Mouse (Mus musculus): ENCODE measurements around the gene Glce. TPM values are rescaled to one million over a fixed set of nuclear protein-coding genes. Genes with fewer than 3 reads are reported as not detected.

Gene Glce
- polyA plus RNA-seq, 1 experiment from 2014 or later, result 20.6 TPM

- no peaks in the 10 kb centered on the region for H3K36me3 ChIP-seq (ENCODE audit: insufficient read depth, low read length)
- H3K9me3 ChIP-seq (ENCODE audit: low read length), result no peaks in the 10 kb centered on the region
- H3K4me3 ChIP-seq (ENCODE audit: low read length), result no peak overlapping the region
- H3K4me1 ChIP-seq (ENCODE audit: insufficient read depth, low read length), result no peaks in the 10 kb centered on the region
- 74% methylated on average over 8 of the region's 8 CpGs for WGBS
- no peak for ATAC-seq (ENCODE audit: low FRiP score, low TSS enrichment)
- no peak overlapping the region for H3K4me2 ChIP-seq (replicated peaks; ENCODE audit: low read depth, low read length)
- H3K27me3 ChIP-seq (ENCODE audit: insufficient read depth, low read length), result no peaks in the 10 kb centered on the region
- H3K9ac ChIP-seq (replicated peaks; ENCODE audit: low read length), result no peak overlapping the region
- H3K27ac ChIP-seq (ENCODE audit: low read length), result no peak overlapping the region
Observed at GRCm38 (mm10) chr9:62049166-62049565, 73.3 kb downstream of the Glce start.

- no peak overlapping the region for H3K27ac ChIP-seq (ENCODE audit: low read length)
- H3K36me3 ChIP-seq (ENCODE audit: insufficient read depth, low read length), result no peaks in the 10 kb centered on the region
- no peaks in the 10 kb centered on the region for H3K9me3 ChIP-seq (ENCODE audit: low read length)
- no peak for ATAC-seq (ENCODE audit: low FRiP score, low TSS enrichment)
- 86% methylated on average over 3 of the region's 3 CpGs for WGBS
- H3K9ac ChIP-seq (replicated peaks; ENCODE audit: low read length), result no peak overlapping the region
- H3K4me3 ChIP-seq (ENCODE audit: low read length), result no peak overlapping the region
- peaks cover 3% of the 10 kb centered on the region; the same call in 1 of the 2 replicates for H3K4me1 ChIP-seq (ENCODE audit: insufficient read depth, low read length)
- no peaks in the 10 kb centered on the region for H3K27me3 ChIP-seq (ENCODE audit: insufficient read depth, low read length)
- H3K4me2 ChIP-seq (replicated peaks; ENCODE audit: low read depth, low read length), result no peak overlapping the region
Observed at GRCm38 (mm10) chr9:62042167-62042566, 80.3 kb downstream of the Glce start.

GRCm38 (mm10) chr9:62040008-62040608, 82.3 kb downstream of the Glce start:
- H3K27ac ChIP-seq (ENCODE audit: low read length), result no peak overlapping the region
- no peak overlapping the region for H3K4me3 ChIP-seq (ENCODE audit: low read length)
- H3K36me3 ChIP-seq (ENCODE audit: insufficient read depth, low read length), result no peaks in the 10 kb centered on the region
- 0 out of 2 replicates have a peak overlapping the region, but pooled peaks have one; percentile 17 for H3K9ac ChIP-seq (replicated peaks; ENCODE audit: low read length)
- no peaks in the 10 kb centered on the region for H3K9me3 ChIP-seq (ENCODE audit: low read length)
- H3K4me1 ChIP-seq (ENCODE audit: insufficient read depth, low read length), result peaks cover 3% of the 10 kb centered on the region; the same call in 1 of the 2 replicates
- 8% methylated on average over 20 of the region's 20 CpGs for WGBS
- H3K4me2 ChIP-seq (replicated peaks; ENCODE audit: low read depth, low read length), result peak overlapping the region; percentile 43
- no peaks in the 10 kb centered on the region for H3K27me3 ChIP-seq (ENCODE audit: insufficient read depth, low read length)
- peak; percentile 73 for ATAC-seq (ENCODE audit: low FRiP score, low TSS enrichment)

- no peak overlapping the region for H3K9ac ChIP-seq (replicated peaks; ENCODE audit: low read length)
- H3K4me3 ChIP-seq (ENCODE audit: low read length), result no peak overlapping the region
- 82% methylated on average over 1 of the region's 1 CpGs for WGBS
- H3K27ac ChIP-seq (ENCODE audit: low read length), result no peak overlapping the region
- no peaks in the 10 kb centered on the region for H3K27me3 ChIP-seq (ENCODE audit: insufficient read depth, low read length)
- no peak for ATAC-seq (ENCODE audit: low FRiP score, low TSS enrichment)
- no peak overlapping the region for H3K4me2 ChIP-seq (replicated peaks; ENCODE audit: low read depth, low read length)
- H3K4me1 ChIP-seq (ENCODE audit: insufficient read depth, low read length), result peaks cover 3% of the 10 kb centered on the region; the same call in 1 of the 2 replicates
- no peaks in the 10 kb centered on the region for H3K9me3 ChIP-seq (ENCODE audit: low read length)
- no peaks in the 10 kb centered on the region for H3K36me3 ChIP-seq (ENCODE audit: insufficient read depth, low read length)
Observed at GRCm38 (mm10) chr9:62035806-62036205, 86.6 kb downstream of the Glce start.

- Histone ChIP-seq H3K9me3 (ENCODE audit: low read length) (no peaks in the 10 kb centered on the region), H3K4me1 (ENCODE audit: insufficient read depth, low read length) (peaks cover 2% of the 10 kb centered on the region; the same call in 1 of the 2 replicates), H3K27ac (ENCODE audit: low read length) (no peak overlapping the region), H3K27me3 (ENCODE audit: insufficient read depth, low read length) (peaks cover 2% of the 10 kb centered on the region; the same call in 1 of the 2 replicates), H3K4me3 (ENCODE audit: low read length) (no peak overlapping the region), H3K9ac (replicated peaks; ENCODE audit: low read length) (no peak overlapping the region), H3K4me2 (replicated peaks; ENCODE audit: low read depth, low read length) (no peak overlapping the region), H3K36me3 (ENCODE audit: insufficient read depth, low read length) (no peaks in the 10 kb centered on the region)
- no peak for ATAC-seq (ENCODE audit: low FRiP score, low TSS enrichment)
- 91% methylated on average over 3 of the region's 3 CpGs for WGBS
Observed at GRCm38 (mm10) chr9:62032206-62032605, 90.2 kb downstream of the Glce start.

- ATAC-seq (ENCODE audit: low FRiP score, low TSS enrichment), result no peak
- H3K4me1 ChIP-seq (ENCODE audit: insufficient read depth, low read length), result peaks cover 22% of the 10 kb centered on the region
- H3K4me3 ChIP-seq (ENCODE audit: low read length), result no peak overlapping the region
- H3K27me3 ChIP-seq (ENCODE audit: insufficient read depth, low read length), result peaks cover 9% of the 10 kb centered on the region; the same call in 1 of the 2 replicates
- no peak overlapping the region for H3K9ac ChIP-seq (replicated peaks; ENCODE audit: low read length)
- WGBS, result 53% methylated on average over 3 of the region's 3 CpGs
- no peak overlapping the region for H3K4me2 ChIP-seq (replicated peaks; ENCODE audit: low read depth, low read length)
- no peaks in the 10 kb centered on the region for H3K9me3 ChIP-seq (ENCODE audit: low read length)
- no peak overlapping the region for H3K27ac ChIP-seq (ENCODE audit: low read length)
- H3K36me3 ChIP-seq (ENCODE audit: insufficient read depth, low read length), result no peaks in the 10 kb centered on the region
Observed at GRCm38 (mm10) chr9:62028072-62028471, 94.4 kb downstream of the Glce start.

- H3K27me3 ChIP-seq (ENCODE audit: insufficient read depth, low read length), result peaks cover 9% of the 10 kb centered on the region; the same call in 1 of the 2 replicates
- peaks cover 36% of the 10 kb centered on the region for H3K4me1 ChIP-seq (ENCODE audit: insufficient read depth, low read length)
- no peaks in the 10 kb centered on the region for H3K9me3 ChIP-seq (ENCODE audit: low read length)
- WGBS, result under 1% methylated on average over 31 of the region's 32 CpGs
- peak within 1 kb of the TSS; percentile 81 for H3K4me2 ChIP-seq (replicated peaks; ENCODE audit: low read depth, low read length)
- ATAC-seq (ENCODE audit: low FRiP score, low TSS enrichment), result peak; percentile 84
- peak within 1 kb of the TSS; percentile 54; the same call in 1 of the 2 replicates for H3K27ac ChIP-seq (ENCODE audit: low read length)
- peak within 1 kb of the TSS; percentile 59 for H3K4me3 ChIP-seq (ENCODE audit: low read length)
- H3K36me3 ChIP-seq (ENCODE audit: insufficient read depth, low read length), result no peaks in the 10 kb centered on the region
- peak within 1 kb of the TSS; percentile 62 for H3K9ac ChIP-seq (replicated peaks; ENCODE audit: low read length)
Observed at GRCm38 (mm10) chr9:62026600-62026999, 95.9 kb downstream of the Glce start, which contains the start of gene Paqr5. Gene Paqr5 (minus strand): TSS chr9:62026856.

- WGBS, result 34% methylated on average over 5 of the region's 5 CpGs
- Histone ChIP-seq H3K27me3 (ENCODE audit: insufficient read depth, low read length) (peaks cover 9% of the 10 kb centered on the region; the same call in 1 of the 2 replicates), H3K4me3 (ENCODE audit: low read length) (peak overlapping the region; percentile 20), H3K9me3 (ENCODE audit: low read length) (no peaks in the 10 kb centered on the region), H3K4me1 (ENCODE audit: insufficient read depth, low read length) (peaks cover 43% of the 10 kb centered on the region), H3K9ac (replicated peaks; ENCODE audit: low read length) (no peak overlapping the region), H3K4me2 (replicated peaks; ENCODE audit: low read depth, low read length) (peak overlapping the region; percentile 81), H3K36me3 (ENCODE audit: insufficient read depth, low read length) (no peaks in the 10 kb centered on the region), H3K27ac (ENCODE audit: low read length) (peak overlapping the region; percentile 41)
- no peak for ATAC-seq (ENCODE audit: low FRiP score, low TSS enrichment)
Observed at GRCm38 (mm10) chr9:62025056-62025455, 97.4 kb downstream of the Glce start.

- no peak; the same call in 1 of the 2 replicates for ATAC-seq (ENCODE audit: low FRiP score, low TSS enrichment)
- Histone ChIP-seq H3K4me3 (ENCODE audit: low read length) (no peak overlapping the region), H3K4me1 (ENCODE audit: insufficient read depth, low read length) (peaks cover 43% of the 10 kb centered on the region), H3K9me3 (ENCODE audit: low read length) (no peaks in the 10 kb centered on the region), H3K4me2 (replicated peaks; ENCODE audit: low read depth, low read length) (peak overlapping the region; percentile 17), H3K36me3 (ENCODE audit: insufficient read depth, low read length) (no peaks in the 10 kb centered on the region), H3K27ac (ENCODE audit: low read length) (peak overlapping the region; percentile 85), H3K27me3 (ENCODE audit: insufficient read depth, low read length) (peaks cover 9% of the 10 kb centered on the region; the same call in 1 of the 2 replicates), H3K9ac (replicated peaks; ENCODE audit: low read length) (peak overlapping the region; percentile 18; the same call in 1 of the 2 replicates)
- 49% methylated on average over 4 of the region's 4 CpGs for WGBS
Observed at GRCm38 (mm10) chr9:62023879-62024278, 98.6 kb downstream of the Glce start.

Data from kidney, embryonic 16.5 days (tissue).